Mouse (Mus musculus) CH12.LX (cell line): Measurements from ENCODE around the gene Ephx1.

Source experiments
- CHD1 ChIP-seq: IDR thresholded peaks from 2 replicates; pipeline ENCODE4 v1.6.1; 2012; ENCODE audit warnings: low read depth, low read length, improper control_type of control experiment, inconsistent platforms
- CTCF ChIP-seq, 2 experiments: IDR thresholded peaks in 1 of 2; conservative IDR thresholded peaks in 1 of 2; 2 replicates each; pipeline ENCODE4 v1.5.1; 2011 to 2012; ENCODE audit warnings: low read depth in 2 of 2, low read length in 2 of 2, improper control_type of control experiment in 1 of 2, inconsistent platforms in 1 of 2, mild to moderate bottlenecking in 1 of 2, moderate library complexity in 1 of 2
- E2F4 ChIP-seq: IDR thresholded peaks from 2 replicates; pipeline ENCODE4 v1.6.1; 2011; ENCODE audit warnings: low read depth, low read length, improper control_type of control experiment; ENCODE audit not compliant: insufficient replicate concordance
- JUN ChIP-seq: IDR thresholded peaks from 2 replicates; pipeline ENCODE4 v1.6.1; 2011; ENCODE audit warnings: low read depth, mild to moderate bottlenecking, low read length, improper control_type of control experiment, moderate library complexity; ENCODE audit not compliant: insufficient read depth
- KAT2A ChIP-seq: IDR thresholded peaks from 2 replicates; pipeline ENCODE4 v1.6.1; 2012; ENCODE audit warnings: low read length, improper control_type of control experiment, inconsistent platforms; ENCODE audit not compliant: insufficient replicate concordance
- MXI1 ChIP-seq: IDR thresholded peaks from 2 replicates; pipeline ENCODE4 v1.6.1; 2011; ENCODE audit warnings: mild to moderate bottlenecking, low read depth, low read length, improper control_type of control experiment
- POLR2A ChIP-seq: IDR thresholded peaks from 2 replicates; pipeline ENCODE4 v1.6.1; 2011; ENCODE audit warnings: low read depth, mild to moderate bottlenecking, improper control_type of control experiment, low read length
- SMC3 ChIP-seq: IDR thresholded peaks from 2 replicates; pipeline ENCODE4 v1.6.1; 2011; ENCODE audit warnings: low read depth, low read length, improper control_type of control experiment
- ZC3H11A ChIP-seq: IDR thresholded peaks from 2 replicates; pipeline ENCODE4 v1.6.1; 2012; ENCODE audit warnings: low read depth, mild to moderate bottlenecking, inconsistent platforms, low read length, improper control_type of control experiment
- ZNF384 ChIP-seq: IDR thresholded peaks from 2 replicates; pipeline ENCODE4 v1.6.1; 2012; ENCODE audit warnings: low read depth, low read length, improper control_type of control experiment, inconsistent platforms

DNA sequence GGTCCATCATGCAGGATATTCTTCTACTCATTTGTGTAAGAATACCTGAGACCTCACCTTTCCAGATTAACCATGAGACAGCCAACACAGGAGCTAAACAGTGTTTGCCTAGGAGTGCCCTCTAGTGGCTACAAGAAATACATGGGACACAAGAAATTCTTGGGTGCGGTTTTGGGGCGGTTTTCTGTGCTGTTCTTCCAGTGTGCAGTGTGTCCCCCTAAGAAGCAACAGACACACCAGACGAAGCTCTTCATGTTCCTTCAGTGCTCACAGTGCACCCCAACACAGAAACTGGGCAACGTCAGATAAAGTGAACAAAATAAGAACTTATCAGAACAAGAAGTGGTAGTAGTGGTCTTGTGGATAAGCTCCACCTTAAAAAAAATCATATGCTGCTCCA, 18.9 kb upstream of the Ephx1 start:
- peak; percentile 13; the same call in 1 of the 2 replicates for TF ChIP-seq ZNF384
- peak; percentile 52; the same call in 1 of the 2 replicates for TF ChIP-seq ZC3H11A
- no peak for TF ChIP-seq E2F4
- TF ChIP-seq POLR2A = no peak
- TF ChIP-seq JUN = no peak
- no peak for TF ChIP-seq CHD1
- peak; percentile 65 to 94; a peak in 3 of 4 replicates for TF ChIP-seq CTCF (conservative IDR thresholded peaks at IDR 0.05 in 1 of 2, IDR thresholded peaks at IDR 0.05 in 1 of 2; ENCODE audit: low read depth in 2 of 2, low read length in 2 of 2)
- no peak for TF ChIP-seq MXI1
- peak; percentile 88 for TF ChIP-seq SMC3
- no peak for TF ChIP-seq KAT2A
